Mouse (Mus musculus): ENCODE data around the gene Prf1. TPM values are rescaled to one million over a fixed set of nuclear protein-coding genes. Genes with fewer than 3 reads are reported as not detected.
A peak's percentile ranks its signal among the peaks of the same experiment; 100 is the strongest.

Gene Prf1
- polyA plus RNA-seq, 1 experiment: 1.3 TPM

DNA sequence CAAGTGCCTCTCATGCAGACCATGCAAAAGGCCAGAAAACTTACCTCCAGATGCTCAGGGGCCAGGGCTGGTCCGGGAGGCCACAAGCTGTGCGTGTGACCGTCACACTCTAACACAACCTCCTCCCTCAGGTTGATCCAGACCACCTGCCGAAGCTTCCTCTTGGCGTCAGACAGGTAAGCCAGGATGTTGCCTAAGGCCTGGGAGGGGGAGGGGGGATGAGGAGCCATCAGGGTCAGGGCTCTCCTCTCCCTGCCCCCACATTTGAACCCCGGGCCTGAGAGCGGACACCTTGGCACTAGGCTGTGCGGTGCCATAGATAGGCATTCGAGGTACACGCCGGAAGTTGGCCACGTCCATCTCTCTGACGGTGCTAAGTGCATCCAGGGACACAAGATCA, 45.1 kb downstream of the Prf1 start:
- no peaks in the 10 kb centered on the region for H3K27me3 ChIP-seq (ENCODE audit: control insufficient read depth, insufficient read depth, low read length)

DNA sequence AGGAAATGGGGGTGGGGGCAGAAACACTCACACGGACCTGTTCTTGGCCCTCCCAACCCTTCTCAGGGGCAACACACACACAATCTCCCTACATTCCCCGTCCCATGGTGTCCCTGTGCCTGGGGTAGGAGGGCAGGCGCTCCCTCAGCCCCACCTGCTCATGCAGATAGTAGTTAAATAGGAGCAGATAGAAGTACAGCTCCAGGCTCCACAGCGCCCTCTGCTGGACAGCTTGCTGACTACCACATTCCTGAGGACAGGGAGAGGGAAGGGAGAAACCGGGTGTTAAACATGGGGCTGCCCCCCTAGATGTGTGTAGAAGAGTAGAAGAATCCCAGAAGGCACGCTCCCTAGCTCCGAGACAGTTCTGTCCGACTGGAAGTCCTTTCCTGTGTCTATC, 46.3 kb downstream of the Prf1 start:
- Histone ChIP-seq H3K4me1 (ENCODE audit: control insufficient read depth, insufficient read depth, insufficient read length, low read length) (no peaks in the 10 kb centered on the region), H3K27ac (ENCODE audit: insufficient read depth, low read depth, low read length) (no peak overlapping the region), H3K4me3 (ENCODE audit: low read depth, low read length) (no peak overlapping the region), H3K27me3 (ENCODE audit: control insufficient read depth, insufficient read depth, low read length) (no peaks in the 10 kb centered on the region), H3K36me3 (ENCODE audit: control insufficient read depth, insufficient read depth, low read length) (no peaks in the 10 kb centered on the region)
- 54% methylated on average over 8 of the region's 8 CpGs for WGBS
- peak; percentile 86; the same call in 1 of the 2 replicates for TF ChIP-seq CTCF (IDR thresholded peaks at IDR 0.05; ENCODE audit: extremely low read depth, insufficient read length, insufficient replicate concordance, low read depth, low read length)
- TF ChIP-seq POLR2A (IDR thresholded peaks at IDR 0.05; ENCODE audit: low read depth, low read length): no peak

More for the DNA sequence above, 45.1 kb downstream of the Prf1 start:
- Histone ChIP-seq H3K4me1 (ENCODE audit: control insufficient read depth, insufficient read depth, insufficient read length, low read length) (no peaks in the 10 kb centered on the region), H3K4me3 (ENCODE audit: low read depth, low read length) (no peak overlapping the region), H3K36me3 (ENCODE audit: control insufficient read depth, insufficient read depth, low read length) (no peaks in the 10 kb centered on the region), H3K27ac (ENCODE audit: insufficient read depth, low read depth, low read length) (no peak overlapping the region)
- TF ChIP-seq CTCF (IDR thresholded peaks at IDR 0.05; ENCODE audit: extremely low read depth, insufficient read length, insufficient replicate concordance, low read depth, low read length): no peak
- WGBS: 89% methylated on average over 13 of the region's 13 CpGs

DNA sequence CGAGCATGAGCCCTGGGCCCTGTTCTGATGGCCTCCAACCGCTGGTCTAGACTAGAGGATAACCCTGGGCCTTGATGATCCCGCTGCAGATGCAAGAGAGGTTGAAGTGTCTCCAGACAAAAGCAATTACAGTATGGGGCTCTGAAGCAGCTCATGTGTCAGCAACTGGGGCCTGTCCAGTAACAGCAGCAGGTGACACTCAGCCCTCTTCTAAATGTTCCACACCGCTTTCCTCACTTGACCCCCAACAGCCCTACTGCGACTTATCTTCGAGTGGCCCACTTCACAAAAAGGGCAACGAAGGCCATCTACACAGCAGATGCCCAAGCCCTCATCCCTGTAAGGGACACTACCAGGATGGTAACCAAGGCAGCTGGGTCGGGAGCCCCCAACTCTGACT, 47.5 kb downstream of the Prf1 start:
- no peaks in the 10 kb centered on the region for H3K36me3 ChIP-seq (ENCODE audit: control insufficient read depth, insufficient read depth, low read length)
- H3K4me3 ChIP-seq (ENCODE audit: low read depth, low read length): no peak overlapping the region
- no peak for TF ChIP-seq CTCF (IDR thresholded peaks at IDR 0.05; ENCODE audit: extremely low read depth, insufficient read length, insufficient replicate concordance, low read depth, low read length)
- TF ChIP-seq POLR2A (IDR thresholded peaks at IDR 0.05; ENCODE audit: low read depth, low read length): no peak
- 85% methylated on average over 8 of the region's 8 CpGs for WGBS
- H3K4me1 ChIP-seq (ENCODE audit: control insufficient read depth, insufficient read depth, insufficient read length, low read length): no peaks in the 10 kb centered on the region
- no peak overlapping the region for H3K27ac ChIP-seq (ENCODE audit: insufficient read depth, low read depth, low read length)
- no peaks in the 10 kb centered on the region for H3K27me3 ChIP-seq (ENCODE audit: control insufficient read depth, insufficient read depth, low read length)

GRCm38 (mm10) chr10:61346374-61346773, 48.7 kb downstream of the Prf1 start:
- Histone ChIP-seq H3K4me1 (ENCODE audit: control insufficient read depth, insufficient read depth, insufficient read length, low read length) (no peaks in the 10 kb centered on the region), H3K36me3 (ENCODE audit: control insufficient read depth, insufficient read depth, low read length) (no peaks in the 10 kb centered on the region), H3K27me3 (ENCODE audit: control insufficient read depth, insufficient read depth, low read length) (no peaks in the 10 kb centered on the region), H3K27ac (ENCODE audit: insufficient read depth, low read depth, low read length) (no peak overlapping the region), H3K4me3 (ENCODE audit: low read depth, low read length) (no peak overlapping the region)
- TF ChIP-seq POLR2A (IDR thresholded peaks at IDR 0.05; ENCODE audit: low read depth, low read length) (no peak), CTCF (IDR thresholded peaks at IDR 0.05; ENCODE audit: extremely low read depth, insufficient read length, insufficient replicate concordance, low read depth, low read length) (no peak)
- whole genome bisulfite sequencing: 11% methylated on average over 10 of the region's 10 CpGs

GRCm38 (mm10) chr10:61351216-61351615, 53.6 kb downstream of the Prf1 start:
- H3K4me3 ChIP-seq (ENCODE audit: low read depth, low read length): no peak overlapping the region
- no peaks in the 10 kb centered on the region for H3K4me1 ChIP-seq (ENCODE audit: control insufficient read depth, insufficient read depth, insufficient read length, low read length)
- H3K36me3 ChIP-seq (ENCODE audit: control insufficient read depth, insufficient read depth, low read length): no peaks in the 10 kb centered on the region
- H3K27me3 ChIP-seq (ENCODE audit: control insufficient read depth, insufficient read depth, low read length): no peaks in the 10 kb centered on the region
- no peak overlapping the region for H3K27ac ChIP-seq (ENCODE audit: insufficient read depth, low read depth, low read length)
- WGBS: 53% methylated on average over 4 of the region's 4 CpGs
- TF ChIP-seq CTCF (IDR thresholded peaks at IDR 0.05; ENCODE audit: extremely low read depth, insufficient read length, insufficient replicate concordance, low read depth, low read length): no peak
- TF ChIP-seq POLR2A (IDR thresholded peaks at IDR 0.05; ENCODE audit: low read depth, low read length): no peak

Other genes with a start within 250 kb of the Prf1 start
- 14.7 and 21.0 TPM in 2 replicates for gene Pcbd1, start 208.5 kb upstream of the Prf1 start, polyA plus RNA-seq (2012; rRNA removed)
- gene Sgpl1, start 150.1 kb upstream of the Prf1 start, polyA plus RNA-seq (2012; rRNA removed): 18.0 and 137 TPM in 2 replicates
- gene Tbata, start 125.9 kb upstream of the Prf1 start, polyA plus RNA-seq (2012; rRNA removed): not detected in 2 replicates
- 1.3 and 1.8 TPM in 2 replicates for gene Adamts14, start 24.4 kb upstream of the Prf1 start, polyA plus RNA-seq (2012; rRNA removed)
- gene Pald1, start 85.7 kb downstream of the Prf1 start, polyA plus RNA-seq (2012; rRNA removed): 3.0 and 3.2 TPM in 2 replicates
- 0.13 TPM in 1 of 2 replicates, not detected in the other for gene Nodal, start 120.1 kb downstream of the Prf1 start, polyA plus RNA-seq (2012; rRNA removed)
- gene Eif4ebp2, start 154.8 kb downstream of the Prf1 start, polyA plus RNA-seq (2012; rRNA removed): 71.2 and 131 TPM in 2 replicates
- gene Lrrc20, start 178.0 kb downstream of the Prf1 start, polyA plus RNA-seq (2012; rRNA removed): 6.0 and 7.4 TPM in 2 replicates

All from small intestine, adult 2 months (tissue).